Mouse (Mus musculus) 3T3-L1 (cell line): ENCODE results near the gene Stk39.

Experiments used
- DNase-seq: peaks from one replicate; pipeline ENCODE4 v3.0.0-alpha.2; 2015; ENCODE audit warnings: low read depth, low spot score

The Stk39 gene

DNA sequence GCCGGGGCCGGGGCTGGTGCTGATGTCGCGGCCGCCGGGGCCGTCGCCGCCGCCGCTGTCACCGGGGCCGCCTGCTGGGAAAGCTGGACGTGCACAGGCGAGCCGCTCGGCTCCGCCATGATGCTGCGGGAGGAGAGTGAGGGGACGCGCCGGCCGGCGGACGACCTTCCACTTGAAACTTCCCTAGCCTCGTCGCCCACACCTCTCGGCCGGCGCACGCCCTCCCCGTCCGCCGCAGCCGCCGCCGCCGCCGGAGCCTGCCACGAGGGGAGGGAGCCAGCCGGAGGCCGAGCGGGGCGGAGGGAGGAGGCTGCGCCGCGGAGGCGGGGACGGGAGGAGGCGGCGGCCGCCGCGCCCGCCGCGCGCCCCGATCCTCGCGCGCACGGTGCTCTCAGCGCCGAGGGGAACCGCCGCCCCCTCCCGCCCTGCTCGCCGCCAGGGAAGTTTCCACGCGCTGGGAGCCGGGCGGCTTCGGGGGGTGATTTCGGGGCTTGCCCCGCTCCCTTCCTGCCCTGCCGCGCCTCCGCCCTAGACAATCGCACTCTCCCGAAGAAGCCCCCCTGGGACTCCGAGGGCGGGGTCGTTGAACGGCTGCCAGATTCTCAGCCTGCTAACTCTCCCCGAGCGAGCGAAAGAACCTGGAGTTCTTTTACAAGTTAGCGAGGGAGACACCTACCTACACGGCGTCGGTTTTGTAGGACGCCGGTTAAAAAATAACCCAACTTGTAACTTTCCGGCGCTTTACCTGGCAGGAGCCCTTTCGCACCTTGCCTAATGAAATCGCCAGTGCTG, at the start of gene Stk39:
Gene Stk39 (minus strand): TSS at position 510 of the 792 bp plus-strand sequence.
- DNase-seq, result peak; percentile 43

DNA sequence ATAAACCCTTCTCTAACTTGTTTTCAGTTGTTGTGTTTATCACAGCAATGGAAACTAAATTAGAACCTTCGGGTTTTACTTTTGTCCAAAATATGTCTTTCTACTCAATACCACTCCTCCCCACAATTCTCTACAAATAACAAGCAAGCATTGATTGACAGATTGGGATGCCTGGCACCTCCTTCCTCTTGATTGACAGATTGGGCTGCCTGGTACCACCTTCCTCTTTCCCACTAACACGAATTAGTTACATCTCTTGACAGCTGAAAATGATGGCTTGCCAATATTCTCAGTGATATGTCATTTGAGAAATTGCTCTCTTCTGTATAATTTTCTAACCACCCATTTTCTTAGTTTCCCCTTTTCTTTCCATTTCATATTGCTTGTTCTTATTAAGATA, 43.3 kb upstream of the Stk39 start:
- no peak for DNase-seq

DNA sequence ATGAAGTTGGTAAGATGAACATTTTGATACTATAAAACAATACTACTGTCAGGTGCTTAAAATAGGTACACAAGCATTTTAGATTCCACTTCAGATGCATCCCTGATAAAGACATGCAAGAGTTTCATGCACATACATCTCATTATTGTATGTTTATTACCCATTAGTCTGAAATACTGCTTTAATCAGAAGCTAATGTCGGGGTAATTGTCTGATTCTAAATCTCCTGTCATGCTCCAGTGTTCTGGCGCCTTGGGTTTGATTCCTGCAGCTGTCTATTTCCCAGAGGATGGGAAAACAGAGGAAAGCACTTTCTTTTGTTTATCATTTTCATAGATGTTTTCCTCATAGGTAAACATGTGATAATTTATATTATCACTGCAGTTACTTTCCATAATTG, 31.1 kb upstream of the Stk39 start:
- no peak for DNase-seq

GRCm38 (mm10) chr2:68502734-68503133, 30.7 kb upstream of the Stk39 start:
- no peak for DNase-seq

GRCm38 (mm10) chr2:68502236-68502635, 30.2 kb upstream of the Stk39 start:
- no peak for DNase-seq

DNA sequence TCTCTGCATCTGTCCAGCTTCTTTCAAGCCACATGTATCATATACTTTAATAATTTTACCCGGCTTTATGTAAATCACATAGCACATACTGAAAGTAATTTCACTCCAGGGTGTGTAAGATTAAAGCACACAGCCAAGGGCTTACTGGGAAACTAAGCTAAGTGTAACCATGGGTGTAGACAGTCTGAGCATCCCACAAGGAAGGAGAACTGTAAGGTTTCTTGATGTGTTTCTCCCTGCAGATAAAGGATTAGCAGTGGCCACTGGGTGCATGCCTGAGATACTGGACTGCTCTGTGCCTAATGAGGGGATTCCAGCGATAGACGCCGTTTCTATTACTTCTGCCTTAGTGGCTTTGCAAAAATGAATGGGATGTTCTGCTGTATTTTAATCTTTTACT, 14.2 kb upstream of the Stk39 start:
- DNase-seq, result no peak

GRCm38 (mm10) chr2:68485141-68485540, 13.1 kb upstream of the Stk39 start:
- DNase-seq, result peak; percentile 18

- no peak for DNase-seq
Observed at GRCm38 (mm10) chr2:68482896-68483295, 10.8 kb upstream of the Stk39 start.

DNA sequence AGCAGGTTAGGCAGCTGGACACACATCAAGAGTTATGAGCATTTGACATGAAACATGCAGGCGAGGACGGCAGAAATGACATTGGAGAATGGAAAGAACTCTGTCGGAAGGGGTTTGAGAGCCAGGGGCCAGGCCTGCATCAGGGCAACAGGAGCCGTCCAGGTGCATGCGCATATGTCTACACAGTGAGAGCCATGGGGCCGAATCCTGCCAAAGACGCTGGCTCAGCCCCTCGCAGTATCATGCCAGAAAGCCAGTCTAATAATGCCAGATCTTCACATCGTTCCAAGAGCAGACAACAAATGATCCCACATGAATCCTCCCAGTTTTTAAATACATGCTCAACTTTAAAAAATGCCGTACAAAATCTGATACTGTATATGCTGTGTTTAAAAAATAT, 7.8 kb upstream of the Stk39 start:
- DNase-seq, result no peak

DNA sequence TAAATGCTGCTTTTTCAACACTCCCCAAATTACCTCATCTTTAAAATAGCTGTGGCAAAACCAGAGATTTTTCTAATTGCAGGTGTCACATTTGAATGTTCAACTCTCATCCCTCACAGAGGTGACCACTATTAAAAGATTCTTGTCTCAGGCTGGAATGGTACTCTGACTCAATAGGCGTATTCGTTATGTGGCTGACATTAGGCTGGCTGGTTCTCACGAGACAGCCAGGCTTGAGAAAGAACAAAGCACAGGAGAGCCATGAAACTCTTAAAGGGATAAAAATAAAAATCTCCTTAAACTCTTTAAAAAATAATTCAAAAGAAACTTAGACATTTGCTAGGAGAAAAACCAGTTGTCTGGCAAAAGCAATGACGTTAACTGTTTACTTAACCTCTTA, 853 bp upstream of the Stk39 start:
- DNase-seq, result no peak

DNA sequence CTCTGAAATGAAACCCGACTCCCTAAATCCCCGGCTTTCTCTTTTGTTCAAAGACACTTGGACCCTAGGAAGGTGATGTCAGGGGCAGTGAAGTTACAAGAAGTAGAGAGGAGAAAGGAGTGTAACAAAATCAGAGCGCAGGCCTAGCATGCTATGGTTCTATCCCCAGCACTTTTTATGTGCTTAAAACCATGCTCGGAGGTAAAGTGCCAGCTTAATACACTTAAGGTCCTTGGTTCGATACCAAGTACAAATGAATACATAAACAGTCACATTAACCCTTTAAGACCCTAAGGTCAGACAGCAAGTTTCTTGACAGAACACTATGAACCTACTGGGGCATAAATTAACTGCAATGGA, 463 bp upstream of the Stk39 start:
- DNase-seq, result no peak

GRCm38 (mm10) chr2:68470891-68471758, 943 bp downstream of the Stk39 start:
- peak; percentile 61 for DNase-seq

DNA sequence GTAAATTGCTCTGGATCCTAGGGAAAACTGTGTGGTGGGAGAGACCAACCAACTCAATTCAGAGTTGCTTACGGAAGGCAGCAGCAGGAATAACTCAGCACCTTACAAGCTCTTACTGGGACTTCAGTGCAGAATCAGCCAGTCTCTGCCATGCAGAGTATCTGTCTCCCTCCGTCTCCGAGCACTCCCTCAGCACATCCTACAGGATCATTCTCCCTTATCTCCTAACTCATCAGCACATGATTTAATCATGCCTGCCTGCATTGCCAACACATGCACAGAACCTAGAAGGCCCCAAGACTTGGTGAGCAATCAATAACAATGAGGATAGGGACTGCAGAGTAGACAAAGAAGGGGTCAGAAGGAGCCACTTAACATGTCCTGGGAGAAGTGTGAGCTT, 2.6 kb downstream of the Stk39 start:
- no peak for DNase-seq

GRCm38 (mm10) chr2:68468698-68469097, 3.4 kb downstream of the Stk39 start:
- DNase-seq, result peak; percentile 39

DNA sequence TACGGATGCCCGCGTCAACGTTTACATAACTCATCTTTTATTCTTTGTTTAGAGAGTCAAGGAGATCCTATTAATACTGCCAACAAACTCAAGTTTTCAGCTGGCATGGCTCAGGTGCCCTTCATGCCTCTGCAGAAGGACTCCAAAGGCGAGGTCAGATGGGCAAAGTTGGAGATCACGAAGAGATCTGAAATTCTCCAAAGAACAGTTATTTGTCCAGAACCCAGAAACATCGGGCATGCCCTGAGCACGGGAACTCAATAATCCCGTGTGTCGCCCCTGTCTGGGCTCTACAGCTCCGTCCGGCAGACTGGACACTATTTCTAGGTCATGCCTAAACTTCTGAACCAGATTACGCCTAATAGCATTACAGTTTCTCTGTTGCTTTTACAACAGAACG, 3.8 kb downstream of the Stk39 start:
- DNase-seq, result no peak

DNA sequence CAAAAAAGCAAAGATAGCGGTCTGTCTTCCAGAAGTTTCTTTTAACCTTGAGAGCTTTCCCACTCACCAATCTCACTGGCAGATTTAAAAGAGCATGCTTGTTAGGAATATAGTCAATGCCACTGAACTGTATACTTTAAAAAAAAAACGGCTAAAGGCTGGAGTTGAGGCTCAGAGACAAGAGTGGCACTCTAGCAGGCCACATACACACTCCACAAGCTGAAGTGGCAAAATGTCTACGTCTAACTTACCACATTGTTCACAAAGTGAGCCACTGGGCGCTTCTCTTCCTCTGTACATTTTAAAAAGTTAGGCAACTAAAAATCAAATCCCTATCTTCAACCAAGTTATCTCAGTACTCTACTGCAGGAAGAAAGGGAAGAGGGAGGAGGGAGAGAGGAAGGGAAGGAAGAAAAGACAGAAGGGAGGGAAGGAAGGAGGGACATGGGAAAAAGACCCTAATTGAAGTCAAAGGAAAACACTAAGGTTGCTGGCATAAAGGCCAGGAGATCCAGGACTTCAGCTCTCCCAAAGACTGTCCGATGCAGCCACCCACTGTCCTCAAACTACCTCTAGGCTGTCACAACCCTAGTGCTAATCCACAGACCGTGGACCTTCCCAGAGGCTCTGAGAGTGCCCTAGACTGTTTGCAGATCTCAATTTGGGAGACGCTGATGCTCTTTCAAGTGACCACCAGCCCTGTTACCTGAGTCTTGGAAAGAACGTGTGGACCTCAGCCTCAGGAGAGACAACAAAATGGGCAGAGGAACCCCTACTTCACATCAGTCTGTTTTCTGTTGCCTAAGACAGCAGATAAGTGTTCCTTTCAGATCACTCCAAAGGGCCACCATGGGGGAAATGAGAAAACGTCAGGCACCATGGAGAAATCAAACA, 4.7 kb downstream of the Stk39 start:
- DNase-seq, result no peak

GRCm38 (mm10) chr2:68466124-68467070, 5.7 kb downstream of the Stk39 start:
- peak; percentile 36 for DNase-seq

DNA sequence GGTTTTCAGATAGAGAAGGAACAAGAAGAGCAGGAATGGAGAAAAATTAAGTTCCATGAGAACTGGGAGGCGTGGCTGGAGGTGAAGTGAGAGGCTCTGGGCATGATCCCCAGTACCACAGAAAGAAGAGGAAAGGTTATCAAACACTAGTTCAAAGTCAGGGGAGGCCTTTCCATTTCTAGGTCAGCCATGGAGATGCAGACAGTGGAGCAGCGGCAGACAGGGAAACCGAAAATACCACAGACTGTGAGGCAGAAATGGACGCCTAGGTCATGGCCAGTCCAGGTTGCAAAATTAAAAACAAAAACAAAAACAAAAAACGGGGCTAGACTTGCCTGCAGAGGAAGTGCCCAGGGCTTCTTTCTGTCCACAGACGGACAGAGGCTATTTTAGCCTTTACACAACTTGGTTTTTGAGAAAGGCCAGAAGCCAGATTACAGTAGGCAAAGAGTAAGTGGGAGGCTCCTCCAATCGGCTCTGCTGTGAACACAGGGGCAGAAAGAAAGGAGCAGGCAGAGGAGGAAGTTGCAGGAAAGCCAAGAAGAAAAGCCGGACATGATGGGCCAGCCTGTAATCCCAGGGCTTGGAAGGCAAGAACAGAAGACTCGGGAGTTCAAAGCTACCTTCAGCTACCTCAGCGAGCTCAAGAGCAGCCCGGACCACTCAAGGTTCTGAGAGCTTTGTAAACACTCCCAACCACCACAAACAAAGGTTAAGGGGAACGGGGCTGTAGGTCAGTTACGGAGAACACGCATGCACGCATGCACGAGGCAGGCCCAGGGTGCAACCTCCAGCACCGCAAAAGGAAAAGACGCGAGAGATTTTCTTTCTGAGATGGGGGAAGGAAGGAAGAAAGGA, 6.6 kb downstream of the Stk39 start:
- DNase-seq, result no peak

DNA sequence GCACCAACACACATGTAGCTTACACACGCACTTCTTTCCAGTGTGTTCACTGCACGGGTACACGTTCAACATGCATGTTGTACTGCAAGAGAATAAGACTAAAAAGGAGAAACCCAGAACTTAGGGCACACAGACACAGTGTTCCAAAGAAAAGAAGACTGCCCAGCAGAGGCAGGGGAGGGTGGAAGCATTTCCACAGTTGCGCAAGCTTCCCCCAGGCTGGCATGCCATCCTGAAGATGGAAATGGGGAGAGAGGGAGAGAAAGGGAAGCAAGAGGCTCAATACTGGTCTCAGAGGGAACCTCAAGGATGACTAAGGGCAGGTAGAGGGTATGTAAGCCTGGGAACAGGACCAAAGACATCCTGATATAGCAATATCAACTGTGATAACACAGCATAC, 7.6 kb downstream of the Stk39 start:
- no peak for DNase-seq

DNA sequence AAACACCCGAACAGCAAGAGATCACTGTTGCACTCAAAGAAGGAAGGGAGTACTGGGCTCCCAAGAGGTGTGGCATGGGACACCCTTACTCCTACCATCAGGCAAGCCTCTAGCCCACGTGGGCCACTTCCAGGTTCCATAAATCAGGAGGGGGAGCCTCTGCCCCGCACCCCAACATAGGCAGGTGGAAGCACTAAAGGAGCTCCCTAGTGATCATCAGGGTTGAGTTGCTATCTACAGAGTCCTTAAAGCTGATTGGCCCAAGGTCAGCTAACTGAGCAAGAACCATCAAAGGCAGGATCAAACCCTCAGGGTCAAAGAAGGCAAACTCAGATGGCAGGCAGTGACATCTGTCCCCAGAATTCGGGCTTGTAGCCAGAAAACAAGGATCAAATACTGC, 8.3 kb downstream of the Stk39 start:
- no peak for DNase-seq
